Mouse (Mus musculus) bone marrow macrophage, adult 2 months (primary cell): ENCODE data around the gene Ceacam2.

Experiments
- CTCF ChIP-seq: IDR thresholded peaks from 2 replicates; pipeline ENCODE4 v1.5.1; 2012; ENCODE audit warnings: low read depth, mild to moderate bottlenecking, low read length, moderate library complexity
- POLR2A ChIP-seq: IDR thresholded peaks from 2 replicates; pipeline ENCODE4 v1.6.1; 2012; ENCODE audit warnings: mild to moderate bottlenecking, low read depth, low read length, borderline replicate concordance

- TF ChIP-seq CTCF (no peak), POLR2A (no peak)
Observed at GRCm38 (mm10) chr7:25479440-25479839, 60.2 kb downstream of the Ceacam2 start.
